Mouse (Mus musculus) MEL (cell line): ENCODE results near the gene Fam184b.

ENCODE experiments used
- CTCF ChIP-seq, 3 experiments: IDR thresholded peaks in 2 of 3; conservative IDR thresholded peaks in 1 of 3; 2 replicates each; pipeline ENCODE4 v1.5.1; 2011 to 2012; ENCODE audit warnings: low read length in 3 of 3, low read depth in 2 of 3, mild to moderate bottlenecking in 2 of 3, improper control_type of control experiment in 1 of 3, inconsistent platforms in 1 of 3, mixed read lengths in 1 of 3, moderate library complexity in 1 of 3; ENCODE audit not compliant: control insufficient read depth in 1 of 3, insufficient read depth in 1 of 3, poor library complexity in 1 of 3, severe bottlenecking in 1 of 3
- EP300 ChIP-seq, 2 experiments: IDR thresholded peaks; 2 replicates each; pipeline ENCODE4 v1.6.1; 2011; ENCODE audit warnings: improper control_type of control experiment in 2 of 2, low read length in 2 of 2, low read depth in 1 of 2, mild to moderate bottlenecking in 1 of 2
- MAX ChIP-seq: IDR thresholded peaks from 2 replicates; pipeline ENCODE4 v1.6.1; 2011; ENCODE audit warnings: low read length, improper control_type of control experiment
- MXI1 ChIP-seq: IDR thresholded peaks from 2 replicates; pipeline ENCODE4 v1.6.1; 2011; ENCODE audit warnings: mild to moderate bottlenecking, low read depth, low read length, improper control_type of control experiment
- NRF1 ChIP-seq: IDR thresholded peaks from 2 replicates; pipeline ENCODE4 v1.6.1; 2014; ENCODE audit warnings: low read depth, mild to moderate bottlenecking, inconsistent platforms, low read length, improper control_type of control experiment, moderate library complexity; ENCODE audit not compliant: poor library complexity, insufficient read depth, severe bottlenecking
- POLR2A ChIP-seq, 2 experiments: IDR thresholded peaks; 2 replicates each; pipeline ENCODE4 v1.6.1; 2011 to 2012; ENCODE audit warnings: low read length in 2 of 2, mild to moderate bottlenecking in 2 of 2, control low read depth in 1 of 2, improper control_type of control experiment in 1 of 2, low read depth in 1 of 2, moderate library complexity in 1 of 2; ENCODE audit not compliant: control insufficient read depth in 1 of 2, insufficient read depth in 1 of 2, poor library complexity in 1 of 2
- POLR2AphosphoS2 ChIP-seq: IDR thresholded peaks from 2 replicates; pipeline ENCODE4 v1.6.1; 2011; ENCODE audit warnings: low read length, improper control_type of control experiment
- TCF12 ChIP-seq: IDR thresholded peaks from 2 replicates; pipeline ENCODE4 v1.6.1; 2014; ENCODE audit warnings: low read depth, mild to moderate bottlenecking, inconsistent platforms, low read length, improper control_type of control experiment, moderate library complexity
- UBTF ChIP-seq: IDR thresholded peaks from 2 replicates; pipeline ENCODE4 v1.6.1; 2012; ENCODE audit warnings: low read depth, mild to moderate bottlenecking, inconsistent platforms, low read length, improper control_type of control experiment, moderate library complexity, borderline replicate concordance; ENCODE audit not compliant: insufficient read depth
- USF2 ChIP-seq, 2 experiments: IDR thresholded peaks; 2 replicates each; pipeline ENCODE4 v1.6.1; 2011 to 2012; ENCODE audit warnings: improper control_type of control experiment in 2 of 2, low read length in 2 of 2, borderline replicate concordance in 1 of 2, inconsistent platforms in 1 of 2, low read depth in 1 of 2, mild to moderate bottlenecking in 1 of 2; ENCODE audit not compliant: insufficient read depth in 1 of 2

DNA sequence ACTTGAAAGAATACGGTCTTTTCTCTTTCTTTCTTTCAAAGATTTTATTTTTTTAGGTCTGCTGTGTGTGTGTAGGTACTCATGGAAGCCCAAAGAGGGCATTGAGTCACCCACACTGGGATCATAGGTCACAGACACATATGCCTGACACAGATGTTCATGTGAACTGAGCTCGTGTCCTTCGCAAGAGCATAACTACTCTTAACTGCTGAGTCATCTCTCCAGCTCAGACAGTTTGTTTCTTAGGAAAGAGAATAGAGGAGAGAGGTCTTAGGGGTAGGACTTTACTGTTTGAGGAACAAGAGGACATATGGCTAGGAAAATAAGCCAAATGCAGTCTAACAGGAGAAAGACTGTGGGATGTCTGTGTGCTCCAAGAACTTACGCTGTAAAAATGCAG lies 49.7 kb upstream of the Fam184b start:
- TF ChIP-seq POLR2AphosphoS2 (no peak), UBTF (no peak), CTCF (IDR thresholded peaks at IDR 0.05 in 2 of 3, conservative IDR thresholded peaks at IDR 0.05 in 1 of 3; ENCODE audit: control insufficient read depth in 1 of 3, insufficient read depth in 1 of 3, low read depth in 2 of 3, low read length in 3 of 3, poor library complexity in 1 of 3, severe bottlenecking in 1 of 3) (no peak), EP300 (IDR thresholded peaks at IDR 0.05; ENCODE audit: low read depth in 1 of 2, low read length in 2 of 2) (no peak), MAX (no peak), POLR2A (IDR thresholded peaks at IDR 0.05; ENCODE audit: control insufficient read depth in 1 of 2, insufficient read depth in 1 of 2, low read depth in 1 of 2, low read length in 2 of 2, poor library complexity in 1 of 2) (no peak), MXI1 (no peak), USF2 (IDR thresholded peaks at IDR 0.05; ENCODE audit: borderline replicate concordance in 1 of 2, insufficient read depth in 1 of 2, low read depth in 1 of 2, low read length in 2 of 2) (no peak), NRF1 (no peak), TCF12 (no peak)
